Mouse (Mus musculus) heart, postnatal 10 days (tissue): Measurements from ENCODE around the gene Lrrc8d. TPM values are rescaled to one million over a fixed set of nuclear protein-coding genes. Genes with fewer than 3 reads are reported as not detected.
A peak's percentile ranks its signal among the peaks of the same experiment; 100 is the strongest.

Experiments
- DNase-seq, 2 experiments: peaks; one replicate each; pipeline ENCODE4 v3.0.0; 2021
- intact Hi-C: fragments of 180-260 bp; cut with DNase I; formaldehyde crosslinking; loops from one replicate; pipeline ENCODE4 v1.15.1; 2025
- total RNA-seq, 2 experiments: library from RNA; stranded (reverse); gene quantifications; 2 replicates each; pipeline ENCODE4 v1.2.3; 2021

Lrrc8d gene
- total RNA-seq, 2 experiments from 2014 or later = 18.7 to 19.5 TPM

GRCm38 (mm10) chr5:105805955-105806354 is 106.2 kb downstream of the Lrrc8d start:
- intact Hi-C loops = no loop called here
- no peak for DNase-seq

DNA sequence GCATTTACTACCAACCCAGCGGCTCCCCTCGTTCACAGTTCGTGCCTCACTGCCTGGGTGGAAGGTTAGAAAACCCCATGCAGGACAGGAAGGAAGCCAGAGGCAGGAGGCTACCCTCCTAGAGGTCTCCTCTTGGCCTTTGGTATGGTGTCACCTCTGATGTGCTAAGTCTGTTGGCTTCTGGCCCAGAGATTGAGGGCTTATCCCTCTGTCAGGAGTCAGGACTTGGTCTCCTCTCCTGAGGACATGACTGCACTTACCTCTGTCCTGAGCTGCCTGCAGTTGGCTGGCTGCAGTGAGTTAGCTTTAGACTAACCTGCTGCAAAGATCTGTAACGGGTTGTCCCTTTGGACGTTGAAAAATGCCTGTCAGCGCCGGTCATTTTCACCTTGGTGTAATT is 107.7 kb downstream of the Lrrc8d start:
- intact Hi-C loops = no loop called here
- peak; percentile 52 to 54 for DNase-seq

DNA sequence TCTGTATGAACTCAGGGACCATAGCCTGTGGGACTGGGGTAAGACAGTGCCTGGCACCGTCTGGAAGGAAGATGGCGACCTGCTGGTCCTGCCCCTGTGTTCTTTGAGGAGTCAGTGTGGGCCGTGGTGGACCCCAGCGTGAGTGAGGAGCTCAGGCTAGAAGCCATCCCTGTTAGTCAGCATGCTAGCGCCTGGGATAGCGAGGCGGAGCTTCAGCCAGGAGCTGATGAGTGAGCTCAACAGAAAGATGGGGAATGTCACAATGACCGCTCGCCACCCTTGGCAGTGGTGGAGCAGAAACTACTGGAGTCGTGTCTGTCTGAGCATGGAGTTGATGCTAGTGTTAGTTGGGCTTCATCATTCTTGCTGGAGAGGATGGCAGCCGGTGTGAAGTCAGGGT is 109.3 kb downstream of the Lrrc8d start:
- intact Hi-C loops = no loop called here
- peak; percentile 39 to 44 for DNase-seq

GRCm38 (mm10) chr5:105813036-105813435 is 113.3 kb downstream of the Lrrc8d start:
- no peak for DNase-seq
- intact Hi-C loops = no loop called here

DNA sequence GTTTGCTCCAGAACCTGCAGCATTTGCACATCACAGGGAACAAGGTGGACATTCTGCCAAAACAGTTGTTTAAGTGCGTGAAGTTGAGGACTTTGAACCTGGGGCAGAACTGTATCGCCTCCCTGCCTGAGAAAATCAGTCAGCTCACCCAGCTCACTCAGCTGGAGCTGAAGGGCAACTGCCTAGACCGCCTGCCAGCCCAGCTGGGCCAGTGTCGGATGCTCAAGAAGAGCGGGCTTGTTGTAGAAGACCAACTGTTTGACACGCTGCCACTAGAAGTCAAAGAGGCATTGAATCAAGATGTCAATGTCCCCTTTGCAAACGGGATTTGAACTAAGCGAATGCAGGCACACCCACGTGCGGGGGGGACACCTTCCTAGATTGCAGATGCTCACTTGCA is 114.2 kb downstream of the Lrrc8d start:
- intact Hi-C loops = no loop called here
- no peak for DNase-seq

GRCm38 (mm10) chr5:105816118-105816517 is 116.3 kb downstream of the Lrrc8d start:
- DNase-seq = no peak
- intact Hi-C loops = no loop called here

DNA sequence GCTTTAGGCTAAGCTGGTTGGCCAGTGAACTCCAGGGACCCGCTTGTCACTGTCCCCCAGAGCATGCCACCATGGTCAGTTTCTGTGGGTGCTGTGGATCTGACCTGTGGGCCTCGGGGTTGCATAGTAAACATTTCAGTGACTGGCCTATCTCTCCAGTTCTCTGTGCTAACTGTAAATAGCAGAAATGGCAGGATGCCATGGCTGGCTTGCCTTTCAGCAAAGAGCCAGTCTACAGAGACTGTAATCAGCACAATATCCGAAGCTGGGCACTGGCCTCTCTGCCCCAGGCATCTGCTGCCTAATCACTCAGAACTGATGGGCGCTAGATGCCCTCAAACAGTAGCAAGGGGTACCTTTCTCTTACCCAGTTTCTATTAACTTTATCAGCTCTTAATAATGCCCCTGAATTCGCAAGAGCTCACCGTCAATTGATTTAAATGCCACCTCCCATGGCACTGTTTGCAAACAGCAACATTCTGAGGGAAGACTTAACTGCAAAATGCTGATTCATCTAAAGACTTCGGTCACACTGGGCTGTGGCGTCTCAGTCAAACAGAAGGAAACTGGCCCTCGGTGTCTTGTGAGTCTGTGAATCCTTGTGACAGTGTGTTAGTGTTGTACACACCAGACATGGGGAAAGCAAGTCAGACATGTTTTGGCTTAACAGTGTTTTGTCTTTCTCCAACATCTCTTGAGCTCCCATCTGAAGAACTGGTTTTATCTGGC is 117.6 kb downstream of the Lrrc8d start:
- intact Hi-C loops = no loop called here
- peak; percentile 58 to 75 for DNase-seq

GRCm38 (mm10) chr5:105818411-105818810 is 118.6 kb downstream of the Lrrc8d start:
- DNase-seq = no peak
- intact Hi-C loops = no loop called here

DNA sequence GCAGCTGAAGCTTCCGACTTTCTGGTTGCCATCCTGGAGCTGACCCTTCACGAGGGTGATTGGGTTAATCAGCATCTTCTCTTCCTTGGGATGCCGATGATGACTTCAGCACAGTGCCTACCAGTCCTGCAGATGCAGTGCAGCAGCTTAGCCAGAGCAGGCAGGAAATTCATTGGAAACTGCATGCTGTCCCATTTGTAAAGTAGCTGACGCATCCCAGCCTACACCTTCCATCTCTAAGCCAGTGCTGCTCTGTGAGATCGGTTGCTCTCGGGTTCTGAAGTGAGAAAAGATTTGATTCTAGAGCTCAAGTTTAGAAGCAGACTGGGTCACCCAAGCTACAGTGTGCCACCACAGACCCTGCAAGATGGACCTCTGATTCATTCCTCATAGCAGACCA is 121.6 kb downstream of the Lrrc8d start:
- DNase-seq = no peak
- intact Hi-C loops = loop anchor here (2.0 kb wide), 1 partner anchor 19 kb away; no protein-coding TSS in a partner anchor

- intact Hi-C loops = no loop called here
- DNase-seq = no peak
These were observed 123.0 kb downstream of the Lrrc8d start for GRCm38 (mm10) chr5:105822521-105823498.

- intact Hi-C loops = no loop called here
- peak; percentile 51 to 54 for DNase-seq
These were observed 124.5 kb downstream of the Lrrc8d start for GRCm38 (mm10) chr5:105824282-105824681.

GRCm38 (mm10) chr5:105824827-105825226 is 125.1 kb downstream of the Lrrc8d start:
- no peak for DNase-seq
- intact Hi-C loops = no loop called here

- no peak for DNase-seq
- intact Hi-C loops = no loop called here
These were observed 127.2 kb downstream of the Lrrc8d start for GRCm38 (mm10) chr5:105826916-105827510.

- intact Hi-C loops = no loop called here
- DNase-seq = no peak
These were observed 128.3 kb downstream of the Lrrc8d start for GRCm38 (mm10) chr5:105828050-105828449.

DNA sequence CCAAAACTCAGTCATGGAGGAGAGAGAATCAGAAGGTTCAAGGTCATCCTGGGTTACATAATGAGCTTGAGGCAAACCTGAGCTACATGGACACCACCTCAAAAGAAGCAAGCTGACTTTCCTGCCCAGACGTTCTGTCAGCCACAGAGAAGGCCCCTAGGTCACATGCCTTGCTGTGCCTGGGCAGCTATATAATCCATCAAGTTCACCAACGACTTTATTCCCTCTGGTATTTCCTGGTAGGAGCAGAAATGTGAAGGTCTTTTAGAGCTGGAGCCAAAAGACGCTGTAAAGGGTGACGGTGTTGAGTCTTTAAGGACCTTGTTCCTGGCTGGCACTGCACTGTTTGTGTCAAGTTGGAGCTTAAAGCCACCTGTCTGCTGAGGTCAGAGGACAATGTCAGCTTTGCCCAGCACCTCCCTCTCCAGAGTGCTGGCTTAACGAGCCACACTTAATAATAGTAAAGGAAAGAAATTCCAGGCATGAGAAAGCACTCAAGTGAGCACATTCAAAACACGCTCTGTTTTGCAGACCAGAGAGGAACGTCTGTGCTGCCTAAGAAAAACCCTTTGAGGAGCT is 129.3 kb downstream of the Lrrc8d start:
- no peak for DNase-seq
- intact Hi-C loops = no loop called here

- intact Hi-C loops = no loop called here
- DNase-seq = peak; percentile 58
These were observed 132.4 kb downstream of the Lrrc8d start for GRCm38 (mm10) chr5:105832140-105832539.

- intact Hi-C loops = no loop called here
These were observed 134.2 kb downstream of the Lrrc8d start for GRCm38 (mm10) chr5:105833923-105834322.

DNA sequence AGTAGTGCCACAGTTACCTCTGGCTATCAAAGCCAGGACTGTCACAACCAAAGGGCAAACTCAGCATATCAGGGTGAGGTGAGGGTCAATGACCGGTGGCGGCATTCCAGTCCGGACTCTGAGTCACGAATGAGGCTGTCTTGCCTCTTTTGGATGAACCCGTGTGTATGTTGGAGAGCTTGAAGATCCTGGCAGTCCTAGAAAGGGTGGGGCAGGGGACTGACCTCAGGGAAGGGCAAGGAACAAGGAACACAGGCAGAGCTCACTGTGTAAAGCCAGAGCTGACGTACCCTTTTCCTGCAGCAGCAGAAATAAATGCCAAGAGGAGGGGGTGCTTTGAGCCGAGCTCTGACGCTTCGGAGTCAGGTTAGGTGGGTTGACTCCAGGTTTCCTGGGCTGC is 136.2 kb downstream of the Lrrc8d start:
- DNase-seq = peak; percentile 43 to 64
- intact Hi-C loops = no loop called here

More at GRCm38 (mm10) chr5:105833923-105834322, 134.2 kb downstream of the Lrrc8d start:
- no peak for DNase-seq

- intact Hi-C loops = no loop called here
- DNase-seq = no peak
These were observed 140.1 kb downstream of the Lrrc8d start for GRCm38 (mm10) chr5:105839740-105840310.

- no peak for DNase-seq
- intact Hi-C loops = no loop called here
These were observed 144.4 kb downstream of the Lrrc8d start for GRCm38 (mm10) chr5:105844044-105844753.
